Mouse (Mus musculus) lung, postnatal 0 days (tissue): ENCODE results near the gene Hba-x. TPM values are rescaled to one million over a fixed set of nuclear protein-coding genes. Genes with fewer than 3 reads are reported as not detected.

Experiments
- ATAC-seq: fragments of 200-750 bp; cut with Nextera tagmentation; 2 replicates; pipeline ENCODE4 v1.8.0; 2017; ENCODE audit warnings: moderate library complexity
- DNase-seq: peaks from one replicate; pipeline ENCODE4 v3.0.0-alpha.2; 2016; ENCODE audit warnings: low spot score
- H3K27ac ChIP-seq: fragments of 300-500 bp; sonication (generic); 2 replicates; pipeline ENCODE4 v1.5.1; 2014; ENCODE audit warnings: antibody characterized with exemption, mild to moderate bottlenecking, low read length, mixed read lengths
- H3K27me3 ChIP-seq: fragments of 300-500 bp; sonication (generic); replicated peaks from 2 replicates; pipeline ENCODE4 v1.6.1; 2014; ENCODE audit warnings: low read length, mixed read lengths; ENCODE audit not compliant: insufficient read depth
- H3K36me3 ChIP-seq: fragments of 300-500 bp; sonication (generic); 2 replicates; pipeline ENCODE4 v1.6.1; 2014; ENCODE audit warnings: low read length, mixed read lengths; ENCODE audit not compliant: insufficient read depth
- H3K4me1 ChIP-seq: fragments of 300-500 bp; sonication (generic); 2 replicates; pipeline ENCODE4 v1.6.1; 2014; ENCODE audit warnings: antibody characterized with exemption, low read depth, low read length, mixed read lengths; ENCODE audit not compliant: insufficient read depth
- H3K4me2 ChIP-seq: fragments of 300-500 bp; sonication (generic); replicated peaks from 2 replicates; pipeline ENCODE4 v1.6.1; 2014; ENCODE audit warnings: low read depth, mild to moderate bottlenecking, low read length, moderate library complexity, mixed read lengths
- H3K4me3 ChIP-seq: fragments of 300-500 bp; sonication (generic); 2 replicates; pipeline ENCODE4 v1.5.1; 2014; ENCODE audit warnings: low read depth, low read length
- H3K9ac ChIP-seq: fragments of 300-500 bp; sonication (generic); replicated peaks from 2 replicates; pipeline ENCODE4 v1.6.1; 2014; ENCODE audit warnings: low read depth, mild to moderate bottlenecking
- H3K9me3 ChIP-seq: fragments of 300-500 bp; sonication (generic); 2 replicates; pipeline ENCODE4 v1.6.1; 2016; ENCODE audit warnings: low read length, mixed read lengths
- CTCF ChIP-seq: IDR thresholded peaks from 2 replicates; pipeline ENCODE4 v1.5.1; 2016; ENCODE audit warnings: antibody characterized with exemption, mild to moderate bottlenecking
- EP300 ChIP-seq: IDR thresholded peaks from 2 replicates; pipeline ENCODE4 v1.6.1; 2016; ENCODE audit warnings: antibody characterized with exemption, mild to moderate bottlenecking, control low read depth
- WGBS: fragments of 180-500 bp; shearing (Covaris S2); extraction: QIAGEN DNeasy Blood & Tissue Kit; methylation state at CpG from one replicate; pipeline ENCODE4 v1.1.7; 2014; 5-methylcytosine and 5-hydroxymethylcytosine counted together
- polyA plus RNA-seq: library from polyadenylated mRNA; unstranded; fragments of >200 nt; fragmentation: Nextera tagmentation; extraction: Ambion mirVana; gene quantifications from 2 replicates; pipeline ENCODE4 v1.2.1, GENCODE M21; 2015

Hba-x gene
- 5.0 and 7.7 TPM in 2 replicates for polyA plus RNA-seq

DNA sequence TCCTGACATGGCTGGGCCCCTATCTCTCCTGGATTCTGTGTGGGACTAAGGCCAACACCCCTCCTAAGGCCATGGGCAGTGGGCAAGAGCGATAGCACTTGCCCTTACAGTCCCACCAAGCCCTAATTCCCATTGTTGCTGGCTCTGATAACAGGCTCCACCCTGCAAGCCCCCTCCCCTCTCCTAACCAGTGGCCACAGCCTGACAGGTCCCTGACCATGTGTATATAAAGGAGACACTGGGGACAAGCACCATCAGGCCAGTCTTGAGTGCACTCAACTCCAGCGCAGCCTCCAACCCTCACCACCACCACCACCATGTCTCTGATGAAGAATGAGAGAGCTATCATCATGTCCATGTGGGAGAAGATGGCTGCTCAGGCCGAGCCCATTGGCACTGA lies at the start of gene Hba-x:
Hba-x (plus strand) TSS at position 54 of the 400 bp plus-strand sequence.
- TF ChIP-seq EP300 (no peak), CTCF (no peak)
- ATAC-seq: no peak
- Histone ChIP-seq H3K9me3 (no peaks in the 10 kb centered on the region), H3K9ac (no peak within 1 kb of the TSS), H3K4me1 (no peaks in the 10 kb centered on the region), H3K4me3 (no peak within 1 kb of the TSS), H3K27me3 (0 out of 2 replicates have a peak, but pooled peaks cover 2% of the 10 kb centered on the region), H3K4me2 (no peak within 1 kb of the TSS), H3K27ac (no peak within 1 kb of the TSS), H3K36me3 (no peaks in the 10 kb centered on the region)
- no peak for DNase-seq
- 69% methylated on average over 3 of the region's 3 CpGs for WGBS

DNA sequence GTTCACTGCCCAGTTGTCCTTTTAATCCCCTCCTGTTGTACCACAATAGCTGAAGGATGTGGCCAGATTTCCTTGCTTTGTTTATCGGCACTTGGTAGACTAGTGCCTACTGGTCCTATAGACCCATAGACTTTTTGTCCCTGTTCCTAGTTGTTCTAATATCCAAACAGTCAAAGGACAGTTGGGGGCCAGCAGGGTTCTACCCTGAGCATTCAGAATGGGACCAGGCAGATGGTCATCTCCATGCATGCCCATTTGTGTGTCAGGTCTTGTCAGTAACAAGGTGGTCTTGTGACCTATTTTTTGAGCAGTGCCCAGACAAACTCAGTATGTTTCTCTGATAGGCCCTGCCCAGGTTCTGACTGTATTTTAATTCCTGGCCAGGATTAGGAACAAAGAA lies 49.2 kb upstream of the Hba-x start:
- Histone ChIP-seq H3K4me2 (peak overlapping the region; percentile 80), H3K27me3 (no peaks in the 10 kb centered on the region), H3K9me3 (no peaks in the 10 kb centered on the region), H3K36me3 (0 out of 2 replicates have a peak, but pooled peaks cover 5% of the 10 kb centered on the region), H3K4me1 (peaks cover 30% of the 10 kb centered on the region), H3K4me3 (peak overlapping the region; percentile 61), H3K27ac (peak overlapping the region; percentile 96), H3K9ac (peak overlapping the region; percentile 81)
- TF ChIP-seq CTCF (no peak), EP300 (no peak)
- ATAC-seq (no peak), DNase-seq (no peak)
- 30% methylated on average over 1 of the region's 1 CpGs for WGBS

DNA sequence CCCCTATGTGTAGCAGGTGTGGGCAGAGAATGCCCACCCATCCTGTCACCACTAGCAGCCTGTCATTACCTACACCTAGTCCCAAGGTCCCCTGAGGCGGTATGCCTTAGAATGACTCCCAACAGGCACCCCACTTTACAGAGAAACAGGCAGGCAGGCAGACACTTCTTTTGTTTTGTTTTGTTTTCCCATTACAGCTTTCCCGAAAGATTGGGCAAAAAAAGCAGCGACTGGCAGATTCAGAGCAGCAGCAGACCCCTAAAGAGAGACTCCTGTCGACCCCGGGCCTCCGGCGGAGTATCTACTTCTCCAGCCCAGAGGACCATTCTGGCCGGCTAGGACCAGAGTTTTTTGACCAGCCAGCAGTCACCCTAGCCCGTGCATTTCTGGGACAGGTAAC lies 48.6 kb upstream of the Hba-x start:
- Histone ChIP-seq H3K4me3 (no peak overlapping the region), H3K4me1 (peaks cover 26% of the 10 kb centered on the region)
- no peak for DNase-seq

DNA sequence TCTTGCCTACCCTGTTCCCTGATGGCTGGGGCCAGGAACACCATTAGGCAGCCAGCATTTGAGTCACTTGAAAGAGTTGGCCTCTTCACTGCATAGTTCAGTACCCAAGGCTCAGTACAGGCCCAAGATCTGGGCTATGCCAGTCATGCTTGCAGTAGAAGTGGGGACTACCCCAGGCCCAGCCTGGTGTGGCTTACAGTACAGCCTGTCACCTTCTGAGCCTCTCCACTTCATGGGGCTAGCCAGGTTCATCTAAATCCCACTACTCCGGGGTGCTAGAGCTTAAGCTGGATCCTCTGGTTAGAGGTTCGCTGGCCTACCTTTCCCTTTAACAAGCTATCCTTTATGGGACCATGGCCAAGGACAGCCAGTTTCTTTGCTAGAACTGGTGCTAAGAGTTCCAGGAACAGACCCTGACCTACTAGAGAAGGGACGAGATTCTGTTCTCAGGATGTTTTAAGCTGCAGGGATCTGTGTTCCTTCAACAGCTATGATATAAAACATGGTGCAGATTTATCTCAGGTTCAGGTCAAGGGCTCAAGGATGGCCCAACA lies 47.8 kb upstream of the Hba-x start:
- Histone ChIP-seq H3K36me3 (0 out of 2 replicates have a peak, but pooled peaks cover 5% of the 10 kb centered on the region), H3K4me1 (peaks cover 20% of the 10 kb centered on the region), H3K4me2 (no peak overlapping the region), H3K27me3 (no peaks in the 10 kb centered on the region), H3K27ac (no peak overlapping the region), H3K4me3 (no peak overlapping the region), H3K9ac (no peak overlapping the region), H3K9me3 (no peaks in the 10 kb centered on the region)
- no peak for TF ChIP-seq CTCF
- no peak for TF ChIP-seq EP300
- WGBS: 94% methylated on average over 3 of the region's 3 CpGs
- ATAC-seq (no peak), DNase-seq (no peak)

More for the DNA sequence above, 48.6 kb upstream of the Hba-x start:
- WGBS: 90% methylated on average over 9 of the region's 9 CpGs
- Histone ChIP-seq H3K4me2 (peak overlapping the region; percentile 80; the same call in 1 of the 2 replicates), H3K27ac (no peak overlapping the region), H3K9me3 (no peaks in the 10 kb centered on the region), H3K9ac (no peak overlapping the region), H3K27me3 (no peaks in the 10 kb centered on the region), H3K36me3 (0 out of 2 replicates have a peak, but pooled peaks cover 5% of the 10 kb centered on the region)
- TF ChIP-seq EP300 (no peak), CTCF (no peak)
- no peak for ATAC-seq

- Histone ChIP-seq H3K36me3 (0 out of 2 replicates have a peak, but pooled peaks cover 5% of the 10 kb centered on the region), H3K4me2 (no peak overlapping the region), H3K27me3 (no peaks in the 10 kb centered on the region), H3K9ac (no peak overlapping the region), H3K9me3 (no peaks in the 10 kb centered on the region), H3K27ac (no peak overlapping the region), H3K4me3 (no peak overlapping the region), H3K4me1 (peaks cover 7% of the 10 kb centered on the region)
- TF ChIP-seq EP300 (no peak), CTCF (no peak; the same call in 1 of the 2 replicates)
- DNase-seq (no peak), ATAC-seq (no peak)
- 76% methylated on average over 4 of the region's 4 CpGs for WGBS
Measured at GRCm38 (mm10) chr11:32230220-32230619, 46.0 kb upstream of the Hba-x start.

GRCm38 (mm10) chr11:32231125-32231524 lies 45.1 kb upstream of the Hba-x start:
- Histone ChIP-seq H3K27ac (no peak overlapping the region), H3K4me3 (no peak overlapping the region), H3K36me3 (0 out of 2 replicates have a peak, but pooled peaks cover 5% of the 10 kb centered on the region), H3K9ac (no peak overlapping the region), H3K27me3 (no peaks in the 10 kb centered on the region), H3K4me1 (no peaks in the 10 kb centered on the region), H3K4me2 (no peak overlapping the region), H3K9me3 (no peaks in the 10 kb centered on the region)
- DNase-seq: no peak
- WGBS: 90% methylated on average over 2 of the region's 2 CpGs
- ATAC-seq: no peak
- TF ChIP-seq EP300 (no peak), CTCF (no peak)
